Mouse (Mus musculus): Measurements from ENCODE around the gene Cdr2l. TPM values are rescaled to one million over a fixed set of nuclear protein-coding genes. Genes with fewer than 3 reads are reported as not detected.
A peak's percentile ranks its signal among the peaks of the same experiment; 100 is the strongest.
"Not testable (repeated sequence)": the region's sequence is repeated elsewhere in the genome, so short reads cannot be mapped to it uniquely, and the experiment has no call there.

Cdr2l gene
- polyA plus RNA-seq, 1 experiment from 2014 or later = 6.6 TPM

GRCm38 (mm10) chr11:115374695-115375425 is 6.9 kb upstream of the Cdr2l start:
- Histone ChIP-seq H3K9ac (ENCODE audit: low read length) (no peak overlapping the region), H3K27me3 (ENCODE audit: control insufficient read depth, insufficient read depth, low read length) (peaks cover 13% of the 10 kb centered on the region), H3K4me3 (replicated peaks; ENCODE audit: low read length) (no peak overlapping the region; the same call in 1 of the 2 replicates), H3K4me1 (ENCODE audit: control insufficient read depth, insufficient read depth, low read length) (peaks cover 7% of the 10 kb centered on the region), H3K4me2 (ENCODE audit: low read depth, low read length) (peak overlapping the region; percentile 64; the same call in 1 of the 2 replicates), H3K36me3 (ENCODE audit: control insufficient read depth, insufficient read depth, low read length) (no peaks in the 10 kb centered on the region), H3K27ac (ENCODE audit: low read length) (no peak overlapping the region), H3K9me3 (replicated peaks; ENCODE audit: control insufficient read depth, low read length) (no peaks in the 10 kb centered on the region)
- 55% methylated on average over 12 of the region's 12 CpGs for WGBS
- ATAC-seq (ENCODE audit: insufficient read depth, low FRiP score) = no peak

- no peak overlapping the region for H3K9ac ChIP-seq (ENCODE audit: low read length)
- peaks cover 13% of the 10 kb centered on the region for H3K27me3 ChIP-seq (ENCODE audit: control insufficient read depth, insufficient read depth, low read length)
- 67% methylated on average over 7 of the region's 7 CpGs for WGBS
- H3K4me1 ChIP-seq (ENCODE audit: control insufficient read depth, insufficient read depth, low read length) = peaks cover 7% of the 10 kb centered on the region
- H3K4me2 ChIP-seq (ENCODE audit: low read depth, low read length) = no peak overlapping the region
- no peak for ATAC-seq (ENCODE audit: insufficient read depth, low FRiP score)
- no peaks in the 10 kb centered on the region for H3K36me3 ChIP-seq (ENCODE audit: control insufficient read depth, insufficient read depth, low read length)
- H3K27ac ChIP-seq (ENCODE audit: low read length) = no peak overlapping the region
- no peak overlapping the region for H3K4me3 ChIP-seq (replicated peaks; ENCODE audit: low read length)
- no peaks in the 10 kb centered on the region for H3K9me3 ChIP-seq (replicated peaks; ENCODE audit: control insufficient read depth, low read length)
Measured at GRCm38 (mm10) chr11:115376722-115377121, 5.0 kb upstream of the Cdr2l start.

- Histone ChIP-seq H3K9me3 (replicated peaks; ENCODE audit: control insufficient read depth, low read length) (no peaks in the 10 kb centered on the region), H3K4me3 (replicated peaks; ENCODE audit: low read length) (no peak overlapping the region), H3K4me1 (ENCODE audit: control insufficient read depth, insufficient read depth, low read length) (peaks cover 7% of the 10 kb centered on the region), H3K4me2 (ENCODE audit: low read depth, low read length) (no peak overlapping the region), H3K36me3 (ENCODE audit: control insufficient read depth, insufficient read depth, low read length) (no peaks in the 10 kb centered on the region), H3K9ac (ENCODE audit: low read length) (no peak overlapping the region), H3K27me3 (ENCODE audit: control insufficient read depth, insufficient read depth, low read length) (peaks cover 13% of the 10 kb centered on the region), H3K27ac (ENCODE audit: low read length) (no peak overlapping the region)
- 87% methylated on average over 4 of the region's 4 CpGs for WGBS
- no peak for ATAC-seq (ENCODE audit: insufficient read depth, low FRiP score)
Measured at GRCm38 (mm10) chr11:115377254-115377653, 4.5 kb upstream of the Cdr2l start.

- H3K9ac ChIP-seq (ENCODE audit: low read length) = no peak overlapping the region
- no peak overlapping the region for H3K4me3 ChIP-seq (replicated peaks; ENCODE audit: low read length)
- no peaks in the 10 kb centered on the region for H3K36me3 ChIP-seq (ENCODE audit: control insufficient read depth, insufficient read depth, low read length)
- no peak overlapping the region for H3K27ac ChIP-seq (ENCODE audit: low read length)
- H3K27me3 ChIP-seq (ENCODE audit: control insufficient read depth, insufficient read depth, low read length) = peaks cover 13% of the 10 kb centered on the region
- ATAC-seq (ENCODE audit: insufficient read depth, low FRiP score) = no peak
- H3K4me2 ChIP-seq (ENCODE audit: low read depth, low read length) = no peak overlapping the region
- H3K4me1 ChIP-seq (ENCODE audit: control insufficient read depth, insufficient read depth, low read length) = peaks cover 11% of the 10 kb centered on the region
- no peaks in the 10 kb centered on the region for H3K9me3 ChIP-seq (replicated peaks; ENCODE audit: control insufficient read depth, low read length)
- WGBS = 87% methylated on average over 7 of the region's 7 CpGs
Measured at GRCm38 (mm10) chr11:115377854-115378253, 3.9 kb upstream of the Cdr2l start.

GRCm38 (mm10) chr11:115381276-115381675 is 440 bp upstream of the Cdr2l start:
- Histone ChIP-seq H3K4me3 (replicated peaks; ENCODE audit: low read length) (peak overlapping the region; percentile 72), H3K36me3 (ENCODE audit: control insufficient read depth, insufficient read depth, low read length) (no peaks in the 10 kb centered on the region), H3K9me3 (replicated peaks; ENCODE audit: control insufficient read depth, low read length) (no peaks in the 10 kb centered on the region), H3K4me1 (ENCODE audit: control insufficient read depth, insufficient read depth, low read length) (peaks cover 16% of the 10 kb centered on the region), H3K27me3 (ENCODE audit: control insufficient read depth, insufficient read depth, low read length) (no peaks in the 10 kb centered on the region), H3K9ac (ENCODE audit: low read length) (no peak overlapping the region), H3K27ac (ENCODE audit: low read length) (peak overlapping the region; percentile 65), H3K4me2 (ENCODE audit: low read depth, low read length) (peak overlapping the region; percentile 82)
- WGBS = 14% methylated on average over 9 of the region's 9 CpGs
- no peak for ATAC-seq (ENCODE audit: insufficient read depth, low FRiP score)

- no peak for ATAC-seq (ENCODE audit: insufficient read depth, low FRiP score)
- H3K9ac ChIP-seq (ENCODE audit: low read length) = peak overlapping the region; percentile 86
- 24% methylated on average over 5 of the region's 5 CpGs for WGBS
- H3K27ac ChIP-seq (ENCODE audit: low read length) = peak overlapping the region; percentile 83; the same call in 1 of the 2 replicates
- H3K4me3 ChIP-seq (replicated peaks; ENCODE audit: low read length) = peak overlapping the region; percentile 72
- H3K36me3 ChIP-seq (ENCODE audit: control insufficient read depth, insufficient read depth, low read length) = no peaks in the 10 kb centered on the region
- H3K4me1 ChIP-seq (ENCODE audit: control insufficient read depth, insufficient read depth, low read length) = peaks cover 16% of the 10 kb centered on the region
- no peaks in the 10 kb centered on the region for H3K27me3 ChIP-seq (ENCODE audit: control insufficient read depth, insufficient read depth, low read length)
- H3K4me2 ChIP-seq (ENCODE audit: low read depth, low read length) = peak overlapping the region; percentile 82
- no peaks in the 10 kb centered on the region for H3K9me3 ChIP-seq (replicated peaks; ENCODE audit: control insufficient read depth, low read length)
Measured at GRCm38 (mm10) chr11:115382891-115383290, 1.2 kb downstream of the Cdr2l start.

- Histone ChIP-seq H3K27ac (ENCODE audit: low read length) (peak overlapping the region; percentile 54; the same call in 1 of the 2 replicates), H3K4me3 (replicated peaks; ENCODE audit: low read length) (no peak overlapping the region), H3K4me1 (ENCODE audit: control insufficient read depth, insufficient read depth, low read length) (peaks cover 16% of the 10 kb centered on the region), H3K9me3 (replicated peaks; ENCODE audit: control insufficient read depth, low read length) (no peaks in the 10 kb centered on the region), H3K36me3 (ENCODE audit: control insufficient read depth, insufficient read depth, low read length) (no peaks in the 10 kb centered on the region), H3K9ac (ENCODE audit: low read length) (peak overlapping the region; percentile 42; the same call in 1 of the 2 replicates), H3K27me3 (ENCODE audit: control insufficient read depth, insufficient read depth, low read length) (no peaks in the 10 kb centered on the region), H3K4me2 (ENCODE audit: low read depth, low read length) (peak overlapping the region; percentile 82; the same call in 1 of the 2 replicates)
- ATAC-seq (ENCODE audit: insufficient read depth, low FRiP score) = no peak
- 54% methylated on average over 16 of the region's 16 CpGs for WGBS
Measured at GRCm38 (mm10) chr11:115383701-115384474, 2.2 kb downstream of the Cdr2l start.

- Histone ChIP-seq H3K4me1 (ENCODE audit: control insufficient read depth, insufficient read depth, low read length) (peaks cover 16% of the 10 kb centered on the region), H3K36me3 (ENCODE audit: control insufficient read depth, insufficient read depth, low read length) (no peaks in the 10 kb centered on the region), H3K9me3 (replicated peaks; ENCODE audit: control insufficient read depth, low read length) (no peaks in the 10 kb centered on the region), H3K27me3 (ENCODE audit: control insufficient read depth, insufficient read depth, low read length) (no peaks in the 10 kb centered on the region), H3K9ac (ENCODE audit: low read length) (peak overlapping the region; percentile 42; the same call in 1 of the 2 replicates), H3K4me3 (replicated peaks; ENCODE audit: low read length) (no peak overlapping the region), H3K4me2 (ENCODE audit: low read depth, low read length) (no peak overlapping the region), H3K27ac (ENCODE audit: low read length) (no peak overlapping the region)
- no peak for ATAC-seq (ENCODE audit: insufficient read depth, low FRiP score)
- 81% methylated on average over 5 of the region's 5 CpGs for WGBS
Measured at GRCm38 (mm10) chr11:115384587-115384986, 2.9 kb downstream of the Cdr2l start.

GRCm38 (mm10) chr11:115386859-115387258 is 5.1 kb downstream of the Cdr2l start:
- not testable (repeated sequence) for H3K27me3 ChIP-seq (ENCODE audit: control insufficient read depth, insufficient read depth, low read length); H3K9ac ChIP-seq (ENCODE audit: low read length); H3K9me3 ChIP-seq (replicated peaks; ENCODE audit: control insufficient read depth, low read length); H3K4me2 ChIP-seq (ENCODE audit: low read depth, low read length); H3K36me3 ChIP-seq (ENCODE audit: control insufficient read depth, insufficient read depth, low read length); H3K27ac ChIP-seq (ENCODE audit: low read length); ATAC-seq (ENCODE audit: insufficient read depth, low FRiP score); H3K4me3 ChIP-seq (replicated peaks; ENCODE audit: low read length)
- H3K4me1 ChIP-seq (ENCODE audit: control insufficient read depth, insufficient read depth, low read length) = peaks cover 16% of the 10 kb centered on the region
- 91% methylated on average over 3 of the region's 3 CpGs for WGBS

All from stomach, embryonic 16.5 days (tissue).